Mouse (Mus musculus): ENCODE data around the gene Rhbdf2. TPM values are rescaled to one million over a fixed set of nuclear protein-coding genes. Genes with fewer than 3 reads are reported as not detected.

The Rhbdf2 gene
- total RNA-seq, 1 experiment from 2014 or later, result 24.6 TPM

DNA sequence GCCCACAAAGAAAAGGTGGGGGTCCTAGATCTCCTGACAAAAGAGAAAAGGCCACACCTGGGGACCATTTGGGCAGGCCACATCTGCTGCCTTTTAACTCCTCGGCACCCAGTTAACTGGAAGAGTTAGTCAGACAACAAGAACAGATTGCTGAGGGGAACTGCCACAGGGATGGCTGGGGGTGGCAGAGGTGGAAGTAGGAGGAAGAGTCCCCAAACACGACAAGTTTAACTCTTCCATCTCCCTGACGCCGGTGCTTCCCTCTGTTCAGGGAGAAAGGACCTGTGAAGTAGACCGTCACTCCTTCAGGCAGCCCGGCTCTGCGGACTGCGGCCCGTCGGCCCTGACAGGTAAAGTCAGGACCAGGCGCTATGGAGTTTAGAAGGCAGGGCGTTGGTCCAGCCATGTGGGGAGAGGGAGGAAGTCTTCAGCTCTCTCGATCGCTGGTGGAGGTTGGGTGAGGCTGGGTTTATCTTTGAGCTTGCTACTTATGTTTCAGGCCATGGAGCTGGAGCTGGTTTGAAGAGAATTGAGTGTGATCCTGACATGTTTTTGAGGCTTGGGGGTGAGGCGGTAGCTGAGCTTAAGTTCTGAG, 32.3 kb upstream of the Rhbdf2 start:
- no peak for DNase-seq

DNA sequence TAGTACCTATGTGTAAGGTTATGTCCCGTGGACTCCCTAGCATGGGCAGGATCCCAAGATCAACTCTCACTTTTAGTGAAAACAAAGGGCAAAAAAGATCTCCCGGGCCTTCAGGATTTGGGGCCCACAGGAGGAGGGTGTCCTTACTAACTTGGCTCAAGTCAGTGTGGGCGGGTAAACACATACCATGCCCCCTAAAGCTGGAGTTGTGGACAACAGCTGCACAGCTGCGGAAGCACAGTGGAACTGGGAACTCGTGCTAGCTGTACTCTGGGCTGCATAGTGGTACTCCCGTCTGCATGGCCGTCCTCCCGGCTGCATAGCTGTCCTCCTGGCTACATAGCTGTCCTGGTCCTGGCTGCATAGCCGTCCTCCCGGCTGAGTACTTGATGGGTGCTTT, 31.4 kb upstream of the Rhbdf2 start:
- DNase-seq, result no peak

DNA sequence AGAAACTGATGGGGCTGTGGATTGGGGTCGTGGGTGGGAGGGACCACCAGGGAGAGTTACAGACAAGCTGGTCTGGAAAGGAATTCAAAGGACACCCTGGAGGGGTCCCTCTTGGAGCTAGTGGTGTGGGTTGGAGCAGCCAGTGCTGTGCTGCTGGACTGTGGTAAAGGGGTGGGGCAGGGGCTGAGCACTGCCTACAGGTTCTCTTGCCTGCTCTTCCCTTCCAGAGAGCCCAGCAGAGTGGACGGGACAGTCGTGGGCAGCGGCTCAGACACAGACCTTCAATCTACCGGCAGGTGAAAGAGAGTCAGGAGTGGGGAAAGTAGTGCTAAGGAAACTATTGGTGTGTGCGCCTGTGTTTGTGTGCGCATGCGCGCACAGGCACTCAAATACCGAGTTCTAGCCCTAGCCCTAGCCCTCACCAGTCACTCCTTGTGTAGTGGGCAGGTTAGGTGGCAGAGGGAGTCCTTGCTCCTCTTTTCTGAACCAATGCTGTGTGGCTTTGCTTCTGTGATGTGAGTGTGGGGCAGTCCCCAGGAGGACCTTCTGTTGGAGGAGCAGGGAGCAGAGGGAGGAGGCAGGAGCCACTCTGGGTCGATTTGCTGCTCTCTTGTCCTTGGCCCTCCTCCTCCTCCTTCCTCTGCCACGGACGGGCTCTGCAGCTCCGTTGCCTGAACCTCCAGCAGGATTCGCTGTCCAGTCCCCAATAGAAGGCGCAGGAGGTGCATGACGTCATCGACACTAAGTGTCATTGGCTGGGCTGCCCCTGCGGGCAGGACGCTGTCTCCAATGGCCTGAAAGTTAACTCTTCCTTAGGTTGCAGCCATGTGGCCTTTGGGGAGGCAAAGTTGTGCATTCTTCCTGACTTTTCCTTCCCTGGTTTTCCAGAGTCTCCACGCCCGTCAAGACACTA, 30.7 kb upstream of the Rhbdf2 start:
- DNase-seq, result peak; percentile 91

- peak; percentile 60 for DNase-seq
Measured at GRCm38 (mm10) chr11:116656348-116657191, 29.8 kb upstream of the Rhbdf2 start.

DNA sequence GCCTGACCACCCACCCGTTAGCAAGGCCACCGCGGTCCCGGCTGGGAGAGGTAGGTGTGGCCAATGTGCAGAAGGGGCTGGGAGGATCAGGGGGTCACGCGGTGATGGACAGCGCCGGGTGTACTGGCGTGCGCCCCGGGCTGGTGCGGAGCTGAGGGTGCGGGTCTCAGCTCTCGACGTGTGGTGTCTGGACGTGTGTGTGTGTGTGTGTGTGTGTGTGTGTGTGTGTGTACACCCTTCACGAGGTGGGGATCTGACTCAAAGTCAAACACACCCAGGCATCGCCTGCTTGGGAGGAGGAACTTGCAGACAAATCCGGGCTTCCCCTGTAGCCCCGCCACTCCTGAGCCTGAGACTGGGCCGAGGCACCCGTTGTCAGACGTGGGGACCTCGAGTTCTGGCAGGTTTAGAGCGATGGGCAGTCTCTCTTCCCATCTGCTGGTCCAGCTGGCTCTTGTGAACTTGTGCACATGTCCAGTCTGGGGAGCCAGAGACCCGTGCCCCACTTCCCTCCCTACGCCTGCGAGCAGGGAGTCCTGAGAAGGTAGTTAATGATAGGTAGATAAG, 27.5 kb upstream of the Rhbdf2 start, which contains the start of gene Cygb:
Gene Cygb (minus strand): TSS at position 59 of the 567 bp plus-strand sequence.
- peak; percentile 46 for DNase-seq

- DNase-seq, result peak; percentile 62
Measured at GRCm38 (mm10) chr11:116653709-116654221, 26.9 kb upstream of the Rhbdf2 start.

GRCm38 (mm10) chr11:116653234-116653633, 26.4 kb upstream of the Rhbdf2 start, which contains the start of gene Prcd:
Gene Prcd (plus strand): TSS chr11:116653534.
- DNase-seq, result no peak

- DNase-seq, result no peak
Measured at GRCm38 (mm10) chr11:116652330-116653098, 25.7 kb upstream of the Rhbdf2 start.

DNA sequence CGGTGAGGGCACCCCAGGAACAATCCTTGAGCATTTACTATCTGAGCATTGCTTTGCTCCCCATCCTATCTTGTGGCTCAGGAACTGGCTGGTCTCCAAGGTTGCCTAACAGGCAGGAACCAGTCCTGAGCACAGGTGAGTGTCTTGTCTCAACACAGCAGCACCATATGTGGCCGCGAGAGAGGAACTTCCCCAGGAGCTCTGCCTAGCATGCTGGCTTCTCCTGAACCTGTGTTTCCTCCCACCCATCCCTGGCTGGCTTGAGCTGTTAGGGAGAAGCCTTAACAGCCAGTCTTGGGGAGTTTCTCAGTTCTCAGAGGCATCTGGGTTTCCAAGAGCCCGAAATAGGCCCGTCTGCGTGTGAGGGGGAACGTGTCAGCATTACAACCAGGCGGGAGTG, 24.5 kb upstream of the Rhbdf2 start:
- no peak for DNase-seq

DNA sequence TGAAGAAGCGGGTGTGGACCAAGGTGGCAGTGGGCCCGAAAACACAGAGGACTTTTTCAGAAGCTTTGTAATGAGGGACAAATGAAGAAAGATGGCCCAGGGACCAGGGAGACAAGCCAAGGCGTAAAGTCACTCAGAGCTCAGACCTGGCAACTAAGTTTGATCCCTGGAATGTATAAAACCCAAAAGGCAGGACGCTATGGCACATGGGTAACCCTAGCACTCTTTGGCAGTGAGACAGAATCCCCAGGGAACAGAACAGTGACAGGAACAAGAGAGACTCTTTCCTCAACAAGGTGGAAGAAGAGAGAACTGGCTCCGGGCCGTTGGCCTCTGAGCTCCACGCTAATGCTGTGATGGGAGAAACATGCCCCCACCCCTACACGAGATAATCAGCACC, 24.0 kb upstream of the Rhbdf2 start:
- no peak for DNase-seq

DNA sequence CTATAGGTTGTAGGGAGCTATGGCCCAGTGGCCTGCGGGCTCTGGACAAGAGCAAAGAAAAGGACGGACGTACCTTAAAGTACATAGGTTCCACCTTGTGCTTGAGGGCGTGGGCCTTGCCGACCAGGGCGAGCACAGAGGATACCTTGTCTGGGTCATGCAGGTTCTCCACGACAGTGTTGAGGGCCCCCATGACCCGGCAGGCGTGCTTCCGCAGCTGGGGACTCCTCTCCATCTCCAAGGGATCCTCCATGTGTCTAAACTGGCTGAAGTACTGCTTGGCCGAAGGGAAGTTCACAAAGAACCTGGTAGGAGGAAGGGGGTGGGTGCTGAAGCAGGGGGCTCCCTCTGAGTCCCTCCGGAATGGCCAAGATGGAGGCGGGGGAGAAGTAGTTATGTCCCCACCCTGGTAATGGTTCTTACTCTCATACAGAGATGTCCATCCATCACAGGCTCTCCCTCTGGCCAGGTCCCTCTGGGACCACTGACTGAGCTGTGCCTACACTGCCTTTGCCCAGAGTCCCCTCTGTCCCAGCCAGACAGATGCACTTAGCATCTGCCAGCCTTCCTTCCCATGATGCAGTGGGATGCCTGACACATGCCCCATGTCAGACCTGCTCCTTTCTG, 23.0 kb upstream of the Rhbdf2 start:
- DNase-seq, result no peak

- no peak for DNase-seq
Measured at GRCm38 (mm10) chr11:116648976-116649375, 22.2 kb upstream of the Rhbdf2 start.

DNA sequence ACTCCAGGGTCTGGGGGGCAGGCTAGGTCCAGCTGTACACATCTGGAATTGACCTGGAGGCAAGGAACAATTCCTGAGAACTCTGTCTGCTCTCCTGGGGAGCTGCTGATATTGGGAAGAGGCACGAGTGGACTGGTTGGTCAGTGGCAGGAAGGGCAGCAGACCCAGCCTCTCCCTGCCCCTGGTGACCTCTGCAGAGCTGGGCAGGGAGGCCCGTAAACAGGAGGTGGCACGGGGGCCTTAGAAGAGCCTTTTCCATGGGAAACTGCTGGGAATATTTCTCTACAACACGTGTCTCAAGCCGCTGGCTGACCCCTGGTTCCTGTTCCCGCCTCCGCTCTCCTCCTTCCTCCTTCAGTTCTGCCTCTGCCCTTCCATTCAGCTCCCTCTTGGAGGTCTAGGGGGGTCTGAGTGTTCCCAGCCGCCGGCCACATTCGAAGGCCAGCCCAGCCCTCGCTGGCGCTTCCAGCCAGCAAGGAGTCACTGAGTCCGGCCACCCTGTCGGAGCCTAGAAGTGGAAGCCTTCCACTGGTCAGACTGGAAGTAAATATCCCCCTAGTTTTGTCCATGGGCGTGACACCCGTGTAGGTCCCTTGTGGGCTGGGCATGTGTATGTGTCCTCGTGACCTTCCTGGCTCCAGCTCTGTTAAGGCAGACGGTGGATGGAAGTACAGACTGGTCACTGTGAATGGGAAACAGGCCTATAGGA, 21.5 kb upstream of the Rhbdf2 start:
- no peak for DNase-seq

DNA sequence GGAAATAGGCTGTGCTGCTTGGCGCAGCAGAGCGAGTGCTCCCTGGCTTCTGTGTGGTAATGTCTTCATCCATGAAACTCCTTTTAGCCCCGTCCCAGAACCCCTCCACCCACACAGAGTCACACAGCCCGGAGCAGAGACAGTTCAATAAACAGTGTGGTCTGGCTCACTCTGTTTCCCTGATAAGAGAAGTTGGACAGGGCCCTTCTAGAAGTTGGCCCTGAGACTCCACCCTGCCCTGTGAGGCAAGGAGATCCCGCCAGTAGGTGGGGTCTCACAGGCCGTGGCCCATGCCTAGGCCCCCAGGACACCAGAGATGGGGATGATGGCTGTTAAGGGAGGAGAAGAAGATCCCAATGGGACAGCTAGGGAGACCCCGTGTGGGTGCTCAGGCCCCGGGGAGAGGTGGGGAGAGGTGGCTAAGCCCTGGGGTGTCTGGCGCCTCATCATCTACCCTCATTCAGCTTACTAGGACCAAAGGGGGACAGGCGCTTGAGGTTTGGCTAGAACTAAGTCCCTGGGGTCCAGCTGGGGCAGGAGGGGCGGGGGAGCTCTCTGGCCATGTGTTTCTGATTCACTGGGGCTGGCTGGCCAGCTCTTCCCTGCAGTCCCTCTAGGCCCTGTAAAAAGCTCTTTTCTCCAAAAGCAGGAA, 20.6 kb upstream of the Rhbdf2 start:
- DNase-seq, result no peak

DNA sequence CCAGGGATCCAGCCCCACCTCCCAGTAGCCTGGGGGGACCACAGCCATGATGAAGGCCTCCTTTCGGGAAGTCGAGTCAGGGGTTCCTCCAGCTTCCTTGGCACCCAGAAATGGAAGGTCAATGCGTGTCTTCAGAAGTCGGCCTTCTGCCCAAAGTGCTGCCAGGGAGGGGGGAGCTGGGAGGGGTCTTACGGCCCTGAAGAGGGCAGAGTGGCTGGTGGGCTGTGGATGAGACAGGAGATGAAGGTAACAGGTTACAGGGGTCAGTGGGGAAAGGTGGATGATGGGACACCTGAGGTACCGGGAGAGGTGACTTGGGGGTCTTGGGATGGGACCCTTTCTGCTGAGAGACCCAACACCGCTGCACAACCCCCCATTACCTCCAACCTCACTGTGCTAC, 20.0 kb upstream of the Rhbdf2 start:
- DNase-seq, result no peak

DNA sequence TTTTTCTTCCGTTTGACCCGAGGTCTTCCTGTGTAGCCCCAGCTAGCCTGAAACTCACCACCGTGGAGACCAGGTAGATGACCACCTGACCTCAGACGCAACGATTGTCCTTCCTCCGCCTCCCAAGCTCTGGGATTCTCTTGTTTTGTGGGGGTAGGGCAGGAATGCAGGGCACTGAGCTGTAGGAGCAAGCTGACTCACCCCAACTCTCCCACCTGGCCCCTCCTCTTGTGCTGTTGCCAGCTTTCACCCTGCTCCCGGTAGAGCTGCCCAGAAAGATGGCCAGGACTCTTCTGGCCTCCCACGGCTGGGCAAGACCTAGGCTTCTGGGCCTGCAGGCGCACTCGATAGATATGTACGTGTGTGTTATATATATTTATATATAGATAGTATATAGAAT, 19.3 kb upstream of the Rhbdf2 start:
- DNase-seq, result no peak

DNA sequence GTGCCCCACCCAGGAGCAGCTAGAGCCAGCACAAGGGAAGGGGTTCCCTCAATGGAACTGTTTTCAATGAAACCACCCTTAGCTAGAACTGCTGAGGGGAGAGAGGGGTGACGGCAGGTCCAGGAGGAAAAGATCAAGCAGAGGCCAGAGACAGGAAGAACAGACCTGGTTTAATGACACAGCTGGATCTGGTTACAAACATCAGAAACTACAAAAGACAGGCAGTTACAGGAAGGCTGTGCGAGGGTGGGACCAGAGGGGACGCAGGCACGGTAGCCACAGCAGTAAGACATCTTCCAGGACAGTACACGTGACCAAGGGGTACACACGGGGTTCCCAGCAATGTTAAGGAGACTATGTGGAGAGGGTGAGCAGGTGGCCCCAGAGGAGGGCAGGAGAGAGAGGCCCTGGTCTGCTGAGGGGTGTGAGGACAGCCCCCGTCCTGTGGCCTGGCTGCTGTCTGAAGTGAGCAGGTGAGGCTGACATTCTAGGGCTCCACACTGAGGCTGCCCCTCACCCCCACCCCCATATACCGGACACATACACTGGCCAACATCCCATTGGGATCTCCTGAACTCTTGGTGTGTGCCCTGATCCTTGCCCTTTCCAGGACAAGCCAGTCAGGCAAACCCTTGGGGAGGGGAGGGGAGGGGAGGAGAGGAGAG, 18.8 kb upstream of the Rhbdf2 start:
- no peak for DNase-seq

GRCm38 (mm10) chr11:116644225-116645112, 17.6 kb upstream of the Rhbdf2 start:
- no peak for DNase-seq
